Mouse (Mus musculus) limb, embryonic 12.5 days (tissue): ENCODE data around the gene Gm45713. TPM values are rescaled to one million over a fixed set of nuclear protein-coding genes. Genes with fewer than 3 reads are reported as not detected.
"Not testable (repeated sequence)": the region's sequence is repeated elsewhere in the genome, so short reads cannot be mapped to it uniquely, and the experiment has no call there.

Experiments
- ATAC-seq: fragments of 200-750 bp; cut with Nextera tagmentation; 2 replicates; pipeline ENCODE4 v1.8.0; 2017; ENCODE audit warnings: low read depth, moderate TSS enrichment; ENCODE audit not compliant: insufficient number of reproducible peaks, insufficient read depth, low FRiP score, low TSS enrichment
- H3K27ac ChIP-seq: fragments of 300-500 bp; sonication (generic); 2 replicates; pipeline ENCODE4 v1.5.1; 2016; ENCODE audit warnings: mild to moderate bottlenecking, moderate library complexity
- H3K27me3 ChIP-seq: fragments of 300-500 bp; sonication (generic); 2 replicates; pipeline ENCODE4 v1.6.1; 2016; ENCODE audit warnings: mild to moderate bottlenecking, moderate library complexity
- H3K36me3 ChIP-seq: fragments of 300-500 bp; sonication (generic); 2 replicates; pipeline ENCODE4 v1.6.1; 2016; ENCODE audit warnings: mild to moderate bottlenecking, moderate library complexity
- H3K4me1 ChIP-seq: fragments of 300-500 bp; sonication (generic); replicated peaks from 2 replicates; pipeline ENCODE4 v1.6.1; 2016
- H3K4me2 ChIP-seq: fragments of 300-500 bp; sonication (generic); 2 replicates; pipeline ENCODE4 v1.6.1; 2016; ENCODE audit warnings: mild to moderate bottlenecking, moderate library complexity
- H3K4me3 ChIP-seq: fragments of 300-500 bp; sonication (generic); replicated peaks from 2 replicates; pipeline ENCODE4 v1.5.1; 2016; ENCODE audit warnings: mild to moderate bottlenecking
- H3K9ac ChIP-seq: fragments of 300-500 bp; sonication (generic); replicated peaks from 2 replicates; pipeline ENCODE4 v1.6.1; 2016; ENCODE audit warnings: mild to moderate bottlenecking, moderate library complexity
- H3K9me3 ChIP-seq: fragments of 300-500 bp; sonication (generic); 2 replicates; pipeline ENCODE4 v1.6.1; 2016; ENCODE audit warnings: mild to moderate bottlenecking, moderate library complexity
- WGBS: fragments of 180-500 bp; shearing (Covaris S2); methylation state at CpG from one replicate; pipeline ENCODE4 v1.1.7; 2016; 5-methylcytosine and 5-hydroxymethylcytosine counted together
- polyA plus RNA-seq: library from polyadenylated mRNA; unstranded; fragments of >200 nt; fragmentation: Nextera tagmentation; extraction: Ambion mirVana; gene quantifications from 2 replicates; pipeline ENCODE4 v1.2.1, GENCODE M21; 2016

Gene Gm45713
- polyA plus RNA-seq, 1 experiment from 2014 or later = not detected

DNA sequence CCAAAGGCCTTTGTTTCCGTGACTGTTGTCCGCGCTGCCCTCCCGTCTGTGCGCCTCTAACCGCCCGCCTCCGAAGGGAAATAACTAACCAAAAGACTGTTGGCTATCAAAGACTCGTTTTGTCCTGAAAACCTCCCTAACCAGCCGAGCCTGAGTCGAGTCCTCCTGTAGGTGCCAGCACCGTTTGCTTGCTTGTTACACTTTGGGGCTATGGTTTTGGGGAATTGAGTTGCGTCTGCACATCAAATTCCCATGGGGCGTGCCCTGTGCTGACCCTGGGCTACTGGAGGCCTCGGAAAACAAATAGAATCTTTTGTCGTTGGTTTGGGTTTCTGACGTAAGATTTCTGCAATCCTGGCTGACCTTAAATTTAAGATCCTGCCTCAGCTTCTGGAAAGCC, 6.7 kb downstream of the Gm45713 start:
- Histone ChIP-seq H3K27me3 (peaks cover 1% of the 10 kb centered on the region; the same call in 1 of the 2 replicates), H3K36me3 (peaks cover 25% of the 10 kb centered on the region), H3K4me2 (peak overlapping the region; percentile 65), H3K9ac (peak overlapping the region; percentile 63), H3K4me1 (peaks cover 36% of the 10 kb centered on the region), H3K27ac (peak overlapping the region; percentile 92), H3K9me3 (peaks cover 4% of the 10 kb centered on the region; the same call in 1 of the 2 replicates), H3K4me3 (peak overlapping the region; percentile 44)
- 1% methylated on average over 17 of the region's 17 CpGs for WGBS
- no peak for ATAC-seq

DNA sequence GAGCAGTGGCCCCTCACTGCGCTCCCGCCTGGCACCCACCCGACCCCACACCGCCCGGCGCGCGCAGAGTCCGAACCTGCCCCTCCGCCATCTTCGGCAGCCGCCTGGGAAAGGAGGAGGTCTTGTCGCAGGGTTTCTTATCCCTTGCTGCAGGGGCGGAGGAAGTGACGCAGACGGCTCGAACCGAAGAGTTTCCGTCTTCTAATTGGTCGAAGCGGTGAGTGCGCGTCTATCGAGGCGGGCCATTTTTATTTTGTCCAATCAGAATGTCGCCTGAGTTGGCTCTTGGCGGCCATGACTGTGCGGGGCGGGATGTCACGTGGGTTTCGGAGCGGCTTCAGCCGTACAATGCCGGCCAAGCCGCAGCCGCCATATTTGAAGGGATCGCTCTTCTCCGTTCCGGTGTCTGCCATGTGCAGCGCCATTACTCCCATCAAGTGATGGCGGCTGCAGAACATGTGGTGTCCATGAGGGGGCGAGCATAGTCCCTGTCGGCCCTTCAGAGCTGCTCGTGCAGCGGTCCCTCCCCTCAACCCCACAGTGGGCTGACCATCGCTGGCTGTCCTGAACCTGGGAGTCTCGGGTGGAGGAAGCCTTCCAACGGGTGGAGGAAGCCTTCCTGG, 7.3 kb downstream of the Gm45713 start, which contains the start of gene Rpl13a:
Gene Rpl13a, minus strand, starts transcription at position 138 of the 623 bp plus-strand sequence.
- ATAC-seq = peak; percentile 93
- Histone ChIP-seq H3K36me3 (peaks cover 25% of the 10 kb centered on the region), H3K27me3 (no peaks in the 10 kb centered on the region), H3K27ac (peak within 1 kb of the TSS; percentile 93), H3K4me2 (peak within 1 kb of the TSS; percentile 92), H3K9ac (peak within 1 kb of the TSS; percentile 99), H3K9me3 (peaks cover 4% of the 10 kb centered on the region; the same call in 1 of the 2 replicates), H3K4me1 (peaks cover 35% of the 10 kb centered on the region), H3K4me3 (peak within 1 kb of the TSS; percentile 91)
- WGBS = under 1% methylated on average over 48 of the region's 48 CpGs

DNA sequence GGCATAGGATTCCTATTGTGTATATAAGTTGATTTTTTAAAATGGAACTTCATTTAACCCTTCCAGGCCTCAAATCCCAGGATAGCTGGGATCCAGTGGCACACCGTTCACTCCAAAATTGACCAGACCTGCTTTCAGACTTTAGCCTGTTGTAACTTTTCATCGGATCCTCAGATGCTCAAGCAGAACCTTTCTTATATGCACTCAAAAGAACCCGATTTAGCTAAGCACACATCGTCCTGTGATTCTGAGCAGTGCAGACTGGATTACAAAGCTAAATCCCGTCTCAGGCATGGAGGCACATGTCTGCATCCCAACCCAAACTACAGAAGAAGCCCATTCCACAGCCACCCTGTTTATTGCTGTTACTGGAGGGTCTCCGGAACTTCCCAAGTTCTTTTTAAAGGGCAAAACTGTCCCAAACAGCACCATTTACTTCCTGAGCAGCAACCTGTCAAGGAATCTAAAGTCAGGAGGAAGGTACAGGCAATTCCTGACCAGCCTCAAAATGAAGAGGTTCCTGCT, 8.3 kb downstream of the Gm45713 start:
- no peaks in the 10 kb centered on the region for H3K27me3 ChIP-seq
- whole genome bisulfite sequencing = 2% methylated on average over 6 of the region's 6 CpGs
- H3K9me3 ChIP-seq = no peaks in the 10 kb centered on the region
- peak overlapping the region; percentile 92 for H3K4me2 ChIP-seq
- no peak for ATAC-seq
- peaks cover 31% of the 10 kb centered on the region for H3K36me3 ChIP-seq
- H3K4me1 ChIP-seq = peaks cover 40% of the 10 kb centered on the region
- H3K4me3 ChIP-seq = peak overlapping the region; percentile 91
- peak overlapping the region; percentile 93 for H3K27ac ChIP-seq
- H3K9ac ChIP-seq = peak overlapping the region; percentile 99

DNA sequence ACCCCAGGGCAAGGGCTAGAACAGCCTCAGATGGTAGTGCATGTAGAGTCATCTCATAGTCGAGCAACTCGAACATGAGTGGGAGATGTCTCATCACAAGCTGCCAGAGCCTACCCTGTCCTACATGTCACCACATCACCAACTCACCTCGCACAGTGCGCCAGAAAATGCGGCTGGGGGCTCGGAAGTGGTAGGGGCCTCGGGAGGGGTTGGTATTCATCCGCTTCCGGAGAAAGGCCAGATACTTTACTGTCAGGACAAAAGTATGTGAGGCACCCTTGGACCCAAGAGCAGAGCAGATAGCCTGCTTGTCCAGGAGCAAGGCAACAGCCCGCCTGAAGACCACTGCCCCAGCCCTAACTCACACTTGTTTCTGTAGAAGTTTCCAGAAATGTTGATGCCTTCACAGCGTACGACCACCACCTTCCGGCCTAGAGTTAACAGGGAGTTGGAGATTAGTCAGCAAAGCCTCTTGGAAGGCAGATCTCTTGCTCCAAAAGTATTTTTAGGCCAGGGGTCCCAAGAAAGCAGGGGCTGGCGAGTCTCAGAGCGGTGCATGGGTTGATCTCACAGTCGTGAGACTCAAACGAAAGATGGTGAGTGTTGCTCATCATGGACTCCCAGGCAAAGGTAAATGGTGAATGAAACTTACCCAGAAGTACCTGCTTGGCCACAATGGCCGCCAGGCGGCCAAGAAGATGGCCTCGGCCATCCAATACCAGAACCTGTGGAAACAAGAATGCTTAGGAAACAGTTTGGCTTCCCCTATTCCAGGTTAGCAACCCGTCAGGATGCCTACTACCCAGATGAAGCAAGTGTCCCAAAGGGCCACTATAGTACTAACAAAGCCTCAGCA, 9.0 kb downstream of the Gm45713 start:
- Histone ChIP-seq H3K36me3 (peaks cover 37% of the 10 kb centered on the region), H3K9me3 (no peaks in the 10 kb centered on the region), H3K4me3 (peak overlapping the region; percentile 91), H3K9ac (peak overlapping the region; percentile 99), H3K27ac (peak overlapping the region; percentile 93), H3K4me1 (peaks cover 47% of the 10 kb centered on the region), H3K4me2 (peak overlapping the region; percentile 92), H3K27me3 (no peaks in the 10 kb centered on the region)
- 43% methylated on average over 21 of the region's 21 CpGs for WGBS
- no peak for ATAC-seq

DNA sequence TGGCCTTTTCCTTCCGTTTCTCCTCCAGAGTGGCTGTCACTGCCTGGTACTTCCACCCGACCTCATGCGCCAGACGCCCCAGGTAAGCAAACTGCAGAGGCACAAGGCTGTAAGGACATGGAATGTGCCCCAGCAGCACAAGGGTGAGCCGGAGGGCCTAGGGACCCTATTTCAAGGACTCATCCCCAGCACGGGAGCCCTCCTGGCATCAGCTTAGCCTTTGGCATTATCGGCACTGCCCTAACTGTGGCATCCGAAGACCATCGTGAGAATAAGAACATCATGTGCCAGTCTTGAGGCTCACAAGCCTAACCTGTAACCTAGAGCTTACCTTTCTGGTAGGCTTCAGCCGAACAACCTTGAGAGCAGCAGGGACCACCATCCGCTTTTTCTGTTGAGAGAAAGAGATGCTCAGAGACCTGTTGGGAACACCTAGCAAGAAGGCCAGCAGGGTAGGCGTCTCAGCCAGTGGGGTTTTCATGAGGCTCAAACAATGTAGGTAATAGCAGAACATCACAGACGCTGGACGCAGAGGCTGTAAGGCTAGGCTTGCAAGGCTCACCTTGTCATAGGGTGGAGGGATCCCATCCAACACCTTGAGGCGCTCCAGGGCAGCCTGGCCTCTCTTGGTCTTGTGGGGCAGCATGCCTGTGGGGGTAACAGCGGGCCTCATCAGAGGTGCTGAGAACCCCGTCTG, 9.7 kb downstream of the Gm45713 start:
- 76% methylated on average over 17 of the region's 17 CpGs for WGBS
- peak overlapping the region; percentile 93 for H3K27ac ChIP-seq
- peak overlapping the region; percentile 99 for H3K9ac ChIP-seq
- no peaks in the 10 kb centered on the region for H3K27me3 ChIP-seq
- H3K4me1 ChIP-seq = peaks cover 48% of the 10 kb centered on the region
- ATAC-seq = no peak
- H3K4me3 ChIP-seq = peak overlapping the region; percentile 91
- no peaks in the 10 kb centered on the region for H3K9me3 ChIP-seq
- H3K4me2 ChIP-seq = peak overlapping the region; percentile 92
- H3K36me3 ChIP-seq = peaks cover 45% of the 10 kb centered on the region

DNA sequence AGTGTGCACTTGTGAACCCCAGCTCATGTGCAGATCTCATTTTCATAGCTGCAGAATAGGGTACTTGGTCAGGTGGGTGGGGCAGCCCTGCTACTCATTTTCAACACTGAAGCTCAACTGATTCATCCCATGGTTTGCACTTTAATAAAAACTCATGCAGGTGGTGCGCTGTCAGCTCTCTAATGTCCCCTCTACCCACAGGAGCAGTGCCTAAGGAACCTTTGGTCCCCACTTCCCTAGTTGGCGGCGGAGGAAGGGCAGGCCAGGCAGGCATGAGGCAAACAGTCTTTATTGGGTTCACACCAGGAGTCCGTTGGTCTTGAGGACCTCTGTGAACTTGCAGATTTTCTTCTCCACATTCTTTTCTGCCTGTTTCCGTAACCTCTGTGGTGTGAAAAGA, 10.4 kb downstream of the Gm45713 start:
- H3K4me3 ChIP-seq = 0 out of 2 replicates have a peak overlapping the region, but pooled peaks have one; percentile 91
- ATAC-seq, H3K9me3 ChIP-seq, H3K27me3 ChIP-seq: not testable (repeated sequence)
- H3K4me1 ChIP-seq = peaks cover 48% of the 10 kb centered on the region
- WGBS = 68% methylated on average over 5 of the region's 5 CpGs
- peak overlapping the region; percentile 88; the same call in 1 of the 2 replicates for H3K27ac ChIP-seq
- H3K9ac ChIP-seq = peak overlapping the region; percentile 99
- H3K36me3 ChIP-seq = peaks cover 52% of the 10 kb centered on the region
- peak overlapping the region; percentile 92 for H3K4me2 ChIP-seq

DNA sequence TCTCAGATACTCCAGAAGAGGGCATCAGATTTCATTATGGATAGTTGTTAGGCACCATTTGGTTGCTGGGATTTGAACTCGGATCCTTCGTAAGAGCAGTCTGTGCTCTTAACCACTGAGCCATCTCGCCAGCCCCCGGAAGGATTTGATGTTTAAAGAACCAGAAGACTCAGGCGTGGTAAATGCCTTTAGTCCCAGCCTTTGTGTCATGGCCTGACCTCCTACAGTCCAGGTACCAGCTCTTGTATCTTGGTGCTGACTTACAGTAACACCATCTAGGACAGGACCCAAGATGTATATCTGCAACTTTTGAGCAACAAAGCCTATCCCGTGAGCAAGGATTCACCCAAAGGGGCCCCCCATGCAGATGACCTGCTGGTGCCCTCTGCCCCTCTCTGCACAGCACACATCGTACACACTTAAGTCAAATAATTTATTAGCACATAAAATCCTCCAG, 10.9 kb downstream of the Gm45713 start:
- peaks cover 48% of the 10 kb centered on the region for H3K4me1 ChIP-seq
- peaks cover 56% of the 10 kb centered on the region for H3K36me3 ChIP-seq
- no peak for ATAC-seq
- peak overlapping the region; percentile 32; the same call in 1 of the 2 replicates for H3K9ac ChIP-seq
- peak overlapping the region; percentile 51 for H3K4me2 ChIP-seq
- H3K27me3 ChIP-seq = no peaks in the 10 kb centered on the region
- peak overlapping the region; percentile 88 for H3K27ac ChIP-seq
- H3K4me3 ChIP-seq = peak overlapping the region; percentile 73
- H3K9me3 ChIP-seq = no peaks in the 10 kb centered on the region
- WGBS = 17% methylated on average over 7 of the region's 7 CpGs

DNA sequence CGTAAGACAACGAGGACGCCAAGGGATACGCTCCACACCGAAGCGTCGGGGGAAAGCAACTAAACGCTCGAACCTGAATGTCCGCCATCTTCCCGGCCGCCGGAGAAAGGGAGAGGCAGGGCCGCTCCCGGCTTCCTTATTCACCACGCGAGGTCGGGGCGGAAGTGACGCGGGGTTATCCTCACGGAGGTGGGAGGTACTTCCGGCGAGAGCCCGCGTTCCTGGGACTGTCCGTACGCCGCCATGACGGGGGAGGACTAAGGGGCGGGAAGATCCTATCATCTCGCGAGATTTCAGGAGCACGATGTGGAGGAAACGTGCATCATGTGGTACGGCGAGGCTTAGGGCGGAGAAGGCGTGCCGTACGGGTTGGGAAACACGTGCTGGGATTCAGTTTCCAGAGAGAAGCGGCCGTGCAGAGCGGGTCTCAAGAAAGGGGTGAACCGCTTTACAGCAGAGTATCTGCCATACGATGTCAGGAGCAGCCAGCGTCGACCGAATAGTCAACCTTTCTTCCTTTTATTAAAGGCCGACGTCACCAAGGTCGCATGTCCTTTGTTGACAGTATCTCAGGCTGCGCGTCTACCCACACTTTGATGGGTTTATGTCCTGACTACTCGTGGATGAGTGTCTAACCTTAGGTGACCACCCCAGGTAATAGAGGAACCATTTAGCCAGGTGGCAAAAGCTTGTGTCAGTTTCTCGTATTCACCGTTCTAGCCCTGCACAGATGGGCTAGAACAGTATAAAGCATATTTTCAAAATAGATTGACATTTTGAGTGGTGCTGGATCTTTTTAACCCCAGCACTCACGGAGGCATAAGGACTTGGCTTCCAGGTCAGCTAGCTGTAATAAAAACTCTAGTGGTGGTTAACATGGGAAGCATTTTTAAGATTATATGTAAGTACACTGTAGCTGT, 11.5 kb downstream of the Gm45713 start, which contains the start of gene Rps11:
Gene Rps11, minus strand, starts transcription at position 216 of the 920 bp plus-strand sequence.
- Histone ChIP-seq H3K9me3 (no peaks in the 10 kb centered on the region), H3K36me3 (peaks cover 63% of the 10 kb centered on the region), H3K27me3 (no peaks in the 10 kb centered on the region), H3K9ac (peak within 1 kb of the TSS; percentile 91), H3K4me3 (peak within 1 kb of the TSS; percentile 73), H3K4me1 (peaks cover 41% of the 10 kb centered on the region), H3K27ac (peak within 1 kb of the TSS; percentile 88), H3K4me2 (peak within 1 kb of the TSS; percentile 66)
- ATAC-seq = peak; percentile 79
- under 1% methylated on average over 59 of the region's 59 CpGs for WGBS

DNA sequence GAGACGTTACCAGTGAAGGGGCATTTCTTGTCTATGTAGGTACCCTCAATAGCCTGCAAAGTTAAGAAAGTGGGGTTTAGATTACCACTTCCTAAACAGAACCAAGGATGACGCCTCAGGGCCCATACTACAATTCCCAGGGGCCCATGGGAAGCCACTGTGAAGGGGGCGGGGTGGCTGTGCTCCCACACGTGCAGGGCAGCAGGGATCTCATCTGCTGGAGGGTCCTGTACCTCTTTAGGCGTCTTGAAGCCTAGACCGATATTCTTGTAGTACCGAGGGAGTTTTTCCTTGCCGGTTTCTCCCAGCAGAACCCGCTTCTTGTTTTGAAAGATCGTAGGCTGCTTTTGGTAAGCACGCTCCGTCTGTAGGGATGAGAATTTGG, 12.9 kb downstream of the Gm45713 start:
- H3K36me3 ChIP-seq = peaks cover 74% of the 10 kb centered on the region
- no peak for ATAC-seq
- no peaks in the 10 kb centered on the region for H3K27me3 ChIP-seq
- no peaks in the 10 kb centered on the region for H3K9me3 ChIP-seq
- H3K4me2 ChIP-seq = peak overlapping the region; percentile 66
- H3K27ac ChIP-seq = no peak overlapping the region; the same call in 1 of the 2 replicates
- H3K9ac ChIP-seq = peak overlapping the region; percentile 91
- peak overlapping the region; percentile 73 for H3K4me3 ChIP-seq
- 23% methylated on average over 12 of the region's 12 CpGs for WGBS
- H3K4me1 ChIP-seq = peaks cover 40% of the 10 kb centered on the region
